Mouse (Mus musculus) liver, postnatal 0 days (tissue): ENCODE measurements around the gene Pet117.

ENCODE experiments used
- CTCF ChIP-seq: sonication (generic); IDR thresholded peaks from 2 replicates; pipeline ENCODE4 v1.5.1; 2016; ENCODE audit warnings: antibody characterized with exemption, low read depth
- EP300 ChIP-seq: IDR thresholded peaks from 2 replicates; pipeline ENCODE4 v1.6.1; 2016; ENCODE audit warnings: antibody characterized with exemption, low read depth, mild to moderate bottlenecking

GRCm38 (mm10) chr2:144369020-144369421 lies 225 bp downstream of the Pet117 start:
- TF ChIP-seq CTCF (no peak), EP300 (no peak)
